Mouse (Mus musculus): ENCODE data around the gene Cacna2d2. TPM values are rescaled to one million over a fixed set of nuclear protein-coding genes. Genes with fewer than 3 reads are reported as not detected.

Cacna2d2 gene
- polyA plus RNA-seq (2015; fragmentation: Nextera tagmentation; extraction: Ambion mirVana): 0.50 and 0.77 TPM in 2 replicates

DNA sequence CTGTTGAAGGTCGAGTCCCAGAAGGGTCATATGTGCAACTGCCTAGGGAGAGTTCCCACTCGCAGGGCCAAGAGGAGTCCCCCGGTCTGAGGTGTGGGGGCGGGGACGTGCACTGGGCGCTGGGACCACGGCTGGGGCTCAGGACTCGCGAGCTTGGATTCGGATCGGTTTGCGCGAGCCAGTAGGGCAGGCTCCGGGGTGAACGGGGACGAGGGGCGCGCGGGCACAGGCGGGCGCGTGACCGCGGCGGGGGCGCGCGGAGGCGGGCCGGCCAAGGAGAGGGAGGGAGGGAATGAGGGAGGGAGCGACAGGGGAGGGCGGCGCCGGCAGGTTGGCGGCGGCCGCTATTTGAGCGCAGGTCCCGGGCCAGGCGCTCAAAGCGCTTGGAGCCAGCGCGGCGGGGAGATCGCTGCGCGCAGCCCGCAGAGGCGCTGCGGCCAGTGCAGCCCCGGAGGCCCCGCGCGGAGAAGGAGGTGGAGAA lies at the start of gene Cacna2d2:
Cacna2d2 (plus strand) TSS at position 122 of the 481 bp plus-strand sequence.
- Histone ChIP-seq H3K27me3 (replicated peaks; ENCODE audit: control insufficient read depth, insufficient read depth, low read length) (peaks cover 67% of the 10 kb centered on the region), H3K27ac (ENCODE audit: low read length) (no peak within 1 kb of the TSS), H3K4me1 (ENCODE audit: control insufficient read depth, insufficient read depth, low read length) (0 out of 2 replicates have a peak, but pooled peaks cover 6% of the 10 kb centered on the region), H3K4me2 (ENCODE audit: low read depth, low read length) (peak within 1 kb of the TSS; percentile 99), H3K4me3 (ENCODE audit: low read length) (peak within 1 kb of the TSS; percentile 65), H3K36me3 (ENCODE audit: control insufficient read depth, insufficient read depth, low read length) (no peaks in the 10 kb centered on the region), H3K9ac (ENCODE audit: low read depth, low read length) (peak within 1 kb of the TSS; percentile 58), H3K9me3 (ENCODE audit: control insufficient read depth, low read length) (no peaks in the 10 kb centered on the region)
- under 1% methylated on average over 46 of the region's 54 CpGs for WGBS
- peak; percentile 81 for ATAC-seq

DNA sequence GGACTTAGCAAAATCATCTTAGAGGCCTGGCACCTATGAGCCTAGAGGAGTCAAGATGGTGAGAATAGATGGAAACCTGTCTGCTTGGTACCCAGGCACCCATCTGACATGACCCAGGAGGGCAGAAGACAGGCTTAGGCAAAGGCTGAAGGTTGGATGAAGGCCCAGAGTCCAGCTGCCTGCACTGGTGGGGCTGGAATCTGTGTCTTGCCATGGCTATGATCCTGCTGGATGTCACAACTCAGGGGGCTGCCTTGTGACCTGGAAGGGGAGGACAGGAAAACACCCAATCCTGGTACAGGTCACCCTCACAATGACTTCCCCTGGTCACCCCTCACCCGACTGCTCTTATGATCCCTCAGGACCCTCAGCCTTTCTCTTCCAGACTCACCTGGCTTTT lies 44.6 kb upstream of the Cacna2d2 start:
- no peaks in the 10 kb centered on the region for H3K36me3 ChIP-seq (ENCODE audit: control insufficient read depth, insufficient read depth, low read length)
- H3K4me3 ChIP-seq (ENCODE audit: low read length): no peak overlapping the region
- H3K9me3 ChIP-seq (ENCODE audit: control insufficient read depth, low read length): no peaks in the 10 kb centered on the region
- H3K27me3 ChIP-seq (replicated peaks; ENCODE audit: control insufficient read depth, insufficient read depth, low read length): peaks cover 3% of the 10 kb centered on the region; the same call in 1 of the 2 replicates
- no peak overlapping the region for H3K4me2 ChIP-seq (ENCODE audit: low read depth, low read length)
- whole genome bisulfite sequencing: 63% methylated on average over 1 of the region's 1 CpGs
- no peak overlapping the region for H3K9ac ChIP-seq (ENCODE audit: low read depth, low read length)
- ATAC-seq: no peak
- H3K4me1 ChIP-seq (ENCODE audit: control insufficient read depth, insufficient read depth, low read length): no peaks in the 10 kb centered on the region
- no peak overlapping the region for H3K27ac ChIP-seq (ENCODE audit: low read length)

DNA sequence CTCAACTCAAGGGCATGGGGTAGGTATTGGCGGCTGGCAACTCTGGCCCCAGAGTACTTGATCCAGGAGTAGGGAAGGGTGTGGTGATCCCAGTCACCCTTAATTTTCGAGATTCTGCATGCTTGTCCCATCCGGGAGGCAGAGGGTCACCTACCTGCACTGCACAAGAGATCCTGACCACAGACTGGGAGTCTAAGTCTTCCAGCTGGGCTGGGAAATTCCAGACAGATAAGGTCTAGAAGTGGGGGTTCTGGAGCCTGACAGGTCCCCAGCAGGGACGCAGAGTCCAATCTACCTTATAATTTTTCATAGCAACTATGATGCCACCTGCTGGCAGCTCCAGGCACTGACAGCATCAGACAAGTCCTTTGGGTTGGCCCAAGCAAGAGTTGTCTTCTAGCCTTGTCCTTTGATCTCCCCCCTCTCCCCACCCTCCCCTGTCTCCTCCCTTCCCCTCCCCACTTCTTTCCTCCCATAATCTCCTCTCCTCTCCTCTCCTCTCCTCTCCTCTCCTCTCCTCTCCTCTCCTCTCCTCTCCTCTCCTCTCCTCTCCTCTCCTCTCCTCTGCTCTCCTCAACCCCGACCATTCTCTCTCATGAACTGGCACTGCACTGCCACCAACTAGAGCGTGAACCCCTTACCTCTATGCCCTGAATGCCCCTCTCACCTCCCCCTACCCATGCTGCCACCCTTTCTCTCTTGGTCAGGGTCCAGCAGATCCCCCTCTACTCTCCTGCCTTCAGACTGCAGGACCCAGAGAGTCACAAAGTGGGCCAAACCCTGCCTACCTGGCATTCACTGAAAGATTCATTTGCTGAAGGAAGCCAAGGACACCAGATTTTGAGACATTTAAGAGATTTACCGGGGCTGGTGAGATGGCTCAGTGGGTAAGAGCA lies 43.3 kb upstream of the Cacna2d2 start:
- H3K4me3 ChIP-seq (ENCODE audit: low read length): no peak overlapping the region
- peak; percentile 21; the same call in 1 of the 2 replicates for ATAC-seq
- WGBS: 48% methylated on average over 7 of the region's 7 CpGs
- peaks cover 3% of the 10 kb centered on the region; the same call in 1 of the 2 replicates for H3K27me3 ChIP-seq (replicated peaks; ENCODE audit: control insufficient read depth, insufficient read depth, low read length)
- H3K36me3 ChIP-seq (ENCODE audit: control insufficient read depth, insufficient read depth, low read length): no peaks in the 10 kb centered on the region
- H3K4me1 ChIP-seq (ENCODE audit: control insufficient read depth, insufficient read depth, low read length): no peaks in the 10 kb centered on the region
- no peaks in the 10 kb centered on the region for H3K9me3 ChIP-seq (ENCODE audit: control insufficient read depth, low read length)
- no peak overlapping the region for H3K9ac ChIP-seq (ENCODE audit: low read depth, low read length)
- H3K27ac ChIP-seq (ENCODE audit: low read length): no peak overlapping the region
- H3K4me2 ChIP-seq (ENCODE audit: low read depth, low read length): no peak overlapping the region

DNA sequence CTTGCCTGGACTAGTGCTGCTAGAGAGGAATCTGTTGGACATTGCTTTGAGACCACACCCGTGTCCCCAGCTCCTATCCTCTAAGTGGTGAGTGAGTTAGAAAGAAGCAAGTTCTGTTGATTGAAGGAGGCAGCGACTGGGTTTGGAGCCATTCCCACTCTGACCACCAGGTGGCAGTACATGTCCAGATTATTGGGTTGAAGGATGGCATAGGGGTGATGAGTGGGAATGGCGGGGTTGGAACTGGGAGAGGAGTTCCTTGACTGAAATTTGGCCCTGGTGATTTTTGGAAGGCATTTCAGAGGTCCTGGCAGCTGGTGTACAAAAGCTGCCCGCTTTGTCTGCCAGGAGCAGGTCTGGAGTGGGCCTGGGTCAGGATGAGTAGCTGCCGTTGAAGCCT lies 41.8 kb upstream of the Cacna2d2 start:
- Histone ChIP-seq H3K4me1 (ENCODE audit: control insufficient read depth, insufficient read depth, low read length) (no peaks in the 10 kb centered on the region), H3K4me3 (ENCODE audit: low read length) (no peak overlapping the region), H3K36me3 (ENCODE audit: control insufficient read depth, insufficient read depth, low read length) (no peaks in the 10 kb centered on the region), H3K9ac (ENCODE audit: low read depth, low read length) (no peak overlapping the region), H3K4me2 (ENCODE audit: low read depth, low read length) (no peak overlapping the region), H3K27ac (ENCODE audit: low read length) (no peak overlapping the region), H3K9me3 (ENCODE audit: control insufficient read depth, low read length) (no peaks in the 10 kb centered on the region), H3K27me3 (replicated peaks; ENCODE audit: control insufficient read depth, insufficient read depth, low read length) (peaks cover 3% of the 10 kb centered on the region; the same call in 1 of the 2 replicates)
- no peak for ATAC-seq
- WGBS: 20% methylated on average over 5 of the region's 5 CpGs

DNA sequence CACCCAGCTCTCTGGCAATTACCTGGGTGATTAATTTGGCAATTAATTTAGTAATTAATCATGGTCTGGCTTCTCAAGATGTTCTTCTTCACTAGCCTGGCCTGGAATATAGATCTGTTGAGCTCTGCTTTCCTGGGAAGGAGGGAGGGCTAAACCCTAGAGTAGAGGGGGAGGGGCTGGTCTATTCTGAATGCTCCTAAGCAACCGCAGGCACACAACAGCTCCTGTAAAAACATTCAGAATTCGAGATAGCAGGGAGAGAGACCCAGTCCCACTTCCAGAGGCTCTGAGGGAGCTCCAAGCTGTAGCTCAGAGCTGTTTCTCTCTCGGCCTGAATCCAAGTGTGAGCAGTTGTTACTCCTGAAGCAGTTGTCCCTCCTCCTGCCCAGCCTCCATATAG lies 38.4 kb upstream of the Cacna2d2 start:
- no peaks in the 10 kb centered on the region for H3K4me1 ChIP-seq (ENCODE audit: control insufficient read depth, insufficient read depth, low read length)
- WGBS: 19% methylated on average over 3 of the region's 3 CpGs
- no peak for ATAC-seq

DNA sequence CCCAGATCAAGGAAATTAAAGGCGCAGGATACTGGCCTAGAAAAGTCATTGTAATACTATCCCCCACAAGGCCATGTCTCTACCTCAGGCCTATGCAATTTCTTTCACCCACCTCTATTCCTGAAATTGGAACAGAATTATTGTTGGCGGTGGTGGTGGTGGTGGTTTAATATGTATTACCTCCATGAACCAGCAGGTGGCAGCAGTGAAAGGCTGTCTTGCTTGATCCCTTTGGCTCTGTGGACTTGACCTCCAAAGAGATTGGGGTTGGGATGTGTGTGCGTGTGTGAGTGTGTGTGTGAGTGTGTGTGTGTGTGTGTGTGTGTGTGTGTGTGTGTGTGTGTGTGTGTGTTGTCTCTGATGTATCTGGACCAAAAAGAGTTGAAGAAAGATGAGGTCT lies 32.8 kb upstream of the Cacna2d2 start:
- Histone ChIP-seq H3K4me3 (ENCODE audit: low read length) (no peak overlapping the region), H3K9me3 (ENCODE audit: control insufficient read depth, low read length) (no peaks in the 10 kb centered on the region), H3K4me1 (ENCODE audit: control insufficient read depth, insufficient read depth, low read length) (no peaks in the 10 kb centered on the region), H3K27ac (ENCODE audit: low read length) (no peak overlapping the region), H3K4me2 (ENCODE audit: low read depth, low read length) (no peak overlapping the region), H3K9ac (ENCODE audit: low read depth, low read length) (no peak overlapping the region), H3K36me3 (ENCODE audit: control insufficient read depth, insufficient read depth, low read length) (no peaks in the 10 kb centered on the region), H3K27me3 (replicated peaks; ENCODE audit: control insufficient read depth, insufficient read depth, low read length) (no peaks in the 10 kb centered on the region)
- WGBS: 5% methylated on average over 3 of the region's 3 CpGs
- ATAC-seq: no peak

More for the DNA sequence above, 38.4 kb upstream of the Cacna2d2 start:
- no peak overlapping the region for H3K4me2 ChIP-seq (ENCODE audit: low read depth, low read length)
- H3K36me3 ChIP-seq (ENCODE audit: control insufficient read depth, insufficient read depth, low read length): no peaks in the 10 kb centered on the region
- no peak overlapping the region for H3K4me3 ChIP-seq (ENCODE audit: low read length)
- no peaks in the 10 kb centered on the region for H3K27me3 ChIP-seq (replicated peaks; ENCODE audit: control insufficient read depth, insufficient read depth, low read length)
- no peak overlapping the region for H3K27ac ChIP-seq (ENCODE audit: low read length)
- H3K9ac ChIP-seq (ENCODE audit: low read depth, low read length): no peak overlapping the region
- H3K9me3 ChIP-seq (ENCODE audit: control insufficient read depth, low read length): no peaks in the 10 kb centered on the region

DNA sequence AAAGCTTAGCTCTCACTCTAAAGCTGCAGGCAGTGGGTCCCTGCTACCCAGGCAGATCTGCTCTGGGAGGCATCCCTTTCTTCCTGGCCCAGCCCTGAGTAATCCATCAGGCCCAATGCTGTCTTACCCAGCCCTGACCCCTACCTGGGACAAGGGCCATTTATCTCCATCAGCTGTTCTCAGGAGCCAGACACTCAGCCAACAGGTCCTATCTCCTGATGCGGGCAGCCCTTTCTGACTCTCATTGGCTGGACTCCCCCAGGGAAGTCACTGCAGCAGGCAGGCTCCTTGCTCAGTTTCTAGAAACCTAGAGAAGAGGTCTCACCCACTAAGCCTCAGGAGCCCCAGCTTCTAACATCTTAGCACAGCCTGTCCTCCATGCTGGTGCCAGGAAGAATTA lies 31.1 kb upstream of the Cacna2d2 start:
- Histone ChIP-seq H3K9ac (ENCODE audit: low read depth, low read length) (no peak overlapping the region), H3K27me3 (replicated peaks; ENCODE audit: control insufficient read depth, insufficient read depth, low read length) (no peaks in the 10 kb centered on the region), H3K36me3 (ENCODE audit: control insufficient read depth, insufficient read depth, low read length) (no peaks in the 10 kb centered on the region), H3K27ac (ENCODE audit: low read length) (no peak overlapping the region), H3K4me3 (ENCODE audit: low read length) (no peak overlapping the region), H3K4me2 (ENCODE audit: low read depth, low read length) (no peak overlapping the region), H3K9me3 (ENCODE audit: control insufficient read depth, low read length) (no peaks in the 10 kb centered on the region), H3K4me1 (ENCODE audit: control insufficient read depth, insufficient read depth, low read length) (no peaks in the 10 kb centered on the region)
- no peak for ATAC-seq
- 60% methylated on average over 1 of the region's 1 CpGs for WGBS

DNA sequence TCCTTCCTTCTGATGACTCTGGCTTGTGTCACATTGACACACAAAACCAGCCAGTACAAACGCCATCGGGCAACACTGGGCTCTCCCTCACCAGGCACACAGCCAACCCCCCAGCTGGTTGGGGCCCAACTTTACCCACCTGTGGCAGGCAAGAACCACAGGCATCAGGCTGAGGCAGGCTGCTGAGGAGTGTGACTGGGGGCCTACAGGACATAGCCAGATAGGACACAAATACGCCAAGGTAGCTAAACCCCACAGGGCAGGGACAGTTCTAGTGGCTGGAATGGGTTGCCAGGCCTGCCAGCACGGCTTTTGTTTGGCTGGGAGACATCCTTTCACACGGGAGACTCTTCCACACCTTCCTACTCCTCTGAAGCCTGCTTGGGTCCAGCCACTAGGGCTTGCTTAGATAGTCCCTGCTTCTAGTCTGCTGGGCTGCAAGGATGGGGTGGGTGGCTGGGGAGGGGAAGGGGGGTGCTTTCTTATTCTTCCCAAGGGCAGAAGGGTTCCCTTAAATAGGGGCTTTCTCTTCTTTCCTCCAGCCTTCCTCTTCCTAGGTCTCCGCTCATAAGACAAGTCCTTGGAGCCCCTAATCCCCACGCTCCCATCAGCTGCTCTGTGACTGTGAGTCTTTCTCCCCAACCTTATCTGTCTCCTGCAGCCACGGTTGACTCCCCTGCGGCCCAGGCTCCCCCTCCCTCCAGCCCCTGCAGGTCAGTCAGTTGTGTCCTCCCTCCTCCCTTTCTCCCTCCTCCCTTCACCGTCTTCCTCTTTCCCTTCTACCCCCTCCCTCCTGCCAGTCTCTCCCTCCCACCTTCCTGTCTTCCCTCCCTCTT lies 29.9 kb upstream of the Cacna2d2 start:
- H3K4me2 ChIP-seq (ENCODE audit: low read depth, low read length): no peak overlapping the region
- H3K27ac ChIP-seq (ENCODE audit: low read length): no peak overlapping the region
- H3K4me1 ChIP-seq (ENCODE audit: control insufficient read depth, insufficient read depth, low read length): no peaks in the 10 kb centered on the region
- no peaks in the 10 kb centered on the region for H3K36me3 ChIP-seq (ENCODE audit: control insufficient read depth, insufficient read depth, low read length)
- ATAC-seq: peak; percentile 79
- no peaks in the 10 kb centered on the region for H3K27me3 ChIP-seq (replicated peaks; ENCODE audit: control insufficient read depth, insufficient read depth, low read length)
- no peak overlapping the region for H3K9ac ChIP-seq (ENCODE audit: low read depth, low read length)
- no peaks in the 10 kb centered on the region for H3K9me3 ChIP-seq (ENCODE audit: control insufficient read depth, low read length)
- 37% methylated on average over 10 of the region's 10 CpGs for WGBS
- no peak overlapping the region for H3K4me3 ChIP-seq (ENCODE audit: low read length)

DNA sequence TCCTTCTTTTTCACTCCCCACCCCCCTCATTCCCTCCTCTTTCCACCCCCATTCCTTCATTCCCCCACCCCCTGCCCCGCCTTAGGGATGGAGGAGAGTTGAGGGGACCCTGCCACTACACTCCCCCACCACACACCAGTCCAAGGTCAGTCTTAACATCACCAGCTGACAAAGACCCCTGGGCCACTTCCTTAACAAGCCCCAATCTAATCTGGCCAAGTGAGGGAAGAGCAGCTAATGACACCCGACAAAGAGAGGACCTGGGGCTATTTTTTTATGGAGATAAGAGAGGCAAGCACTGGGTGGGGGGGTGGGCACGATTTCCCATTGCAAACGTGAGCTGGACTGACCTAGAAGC lies 29.3 kb upstream of the Cacna2d2 start:
- no peak overlapping the region for H3K4me2 ChIP-seq (ENCODE audit: low read depth, low read length)
- no peaks in the 10 kb centered on the region for H3K4me1 ChIP-seq (ENCODE audit: control insufficient read depth, insufficient read depth, low read length)
- H3K9ac ChIP-seq (ENCODE audit: low read depth, low read length): no peak overlapping the region
- H3K4me3 ChIP-seq (ENCODE audit: low read length): no peak overlapping the region
- no peak overlapping the region for H3K27ac ChIP-seq (ENCODE audit: low read length)
- H3K36me3 ChIP-seq (ENCODE audit: control insufficient read depth, insufficient read depth, low read length): no peaks in the 10 kb centered on the region
- 17% methylated on average over 4 of the region's 4 CpGs for WGBS
- no peaks in the 10 kb centered on the region for H3K27me3 ChIP-seq (replicated peaks; ENCODE audit: control insufficient read depth, insufficient read depth, low read length)
- no peak for ATAC-seq
- H3K9me3 ChIP-seq (ENCODE audit: control insufficient read depth, low read length): no peaks in the 10 kb centered on the region

All from intestine, embryonic 16.5 days (tissue).